ENCODE assay signal across 8 mouse cellular contexts in genomic region chr14:49171867-49172581, GRCm38 (mm10). TPM values are rescaled to one million over a fixed set of nuclear protein-coding genes. Genes with fewer than 3 reads are reported as not detected.
DNase-seq lines count a peak whose midpoint lies in the region; ATAC-seq and TF ChIP-seq lines count a peak whose summit lies in the region.

Gene Naa30 (plus strand): TSS chr14:49172226.

- H3K4me3 ChIP-seq in embryonic facial prominence, embryonic 13.5 days, result peak within 1 kb of the TSS; percentile 97
- peak within 1 kb of the TSS; percentile 68 for H3K4me3 ChIP-seq in heart, adult 2 months
- H3K4me3 ChIP-seq in limb, embryonic 13.5 days, result peak within 1 kb of the TSS; percentile 97
- H3K4me3 ChIP-seq in midbrain, embryonic 16.5 days (ENCODE audit: low read depth, low read length), result peak within 1 kb of the TSS; percentile 99

- H3K27me3 ChIP-seq in embryonic facial prominence, embryonic 13.5 days, result no peaks in the 10 kb centered on the region
- H3K27me3 ChIP-seq in heart, adult 2 months (ENCODE audit: control insufficient read depth, insufficient read depth, low read length), result no peaks in the 10 kb centered on the region
- no peaks in the 10 kb centered on the region for H3K27me3 ChIP-seq in limb, embryonic 13.5 days
- H3K27me3 ChIP-seq in midbrain, embryonic 16.5 days (ENCODE audit: control insufficient read depth, insufficient read depth, low read depth, low read length), result no peaks in the 10 kb centered on the region

- no peak for TF ChIP-seq EP300 in heart, adult 2 months (IDR thresholded peaks at IDR 0.05; ENCODE audit: insufficient read depth, low read depth, low read length)

- H3K9ac ChIP-seq in embryonic facial prominence, embryonic 13.5 days, result peak within 1 kb of the TSS; percentile 97
- H3K9ac ChIP-seq in heart, adult 2 months (ENCODE audit: low read depth, low read length), result peak within 1 kb of the TSS; percentile 98
- H3K9ac ChIP-seq in limb, embryonic 13.5 days, result peak within 1 kb of the TSS; percentile 97
- peak within 1 kb of the TSS; percentile 95 for H3K9ac ChIP-seq in midbrain, embryonic 16.5 days (ENCODE audit: low read depth, low read length)

- H3K4me1 ChIP-seq in embryonic facial prominence, embryonic 13.5 days, result peaks cover 20% of the 10 kb centered on the region
- peaks cover 8% of the 10 kb centered on the region for H3K4me1 ChIP-seq in heart, adult 2 months (ENCODE audit: control insufficient read depth, insufficient read depth, low read length)
- peaks cover 26% of the 10 kb centered on the region for H3K4me1 ChIP-seq in limb, embryonic 13.5 days
- H3K4me1 ChIP-seq in midbrain, embryonic 16.5 days (ENCODE audit: control insufficient read depth, insufficient read depth, low read length), result peaks cover 27% of the 10 kb centered on the region

- H3K4me2 ChIP-seq in embryonic facial prominence, embryonic 13.5 days, result peak within 1 kb of the TSS; percentile 90
- peak within 1 kb of the TSS; percentile 96 for H3K4me2 ChIP-seq in limb, embryonic 13.5 days (replicated peaks)
- peak within 1 kb of the TSS; percentile 96 for H3K4me2 ChIP-seq in midbrain, embryonic 16.5 days (ENCODE audit: low read length)

- intact Hi-C loops in heart, adult 2 months (cut with DNase I), result loop anchor here (2.0 kb wide), 1 partner anchor 105 kb away; the partner anchor contains the start of genes Ap5m1 and Exoc5

- peak; percentile 92 for ATAC-seq in embryonic facial prominence, embryonic 13.5 days (ENCODE audit: insufficient number of reproducible peaks, insufficient read depth, low FRiP score, low TSS enrichment, low read depth)
- ATAC-seq in limb, embryonic 13.5 days (ENCODE audit: low FRiP score, low read depth), result peak; percentile 92
- ATAC-seq in midbrain, embryonic 16.5 days, result peak; percentile 92

- no peak for TF ChIP-seq CTCF in heart, adult 2 months (IDR thresholded peaks at IDR 0.05)

- peak within 1 kb of the TSS; percentile 74 for H3K27ac ChIP-seq in embryonic facial prominence, embryonic 13.5 days
- H3K27ac ChIP-seq in heart, adult 2 months, result peak within 1 kb of the TSS; percentile 64
- peak within 1 kb of the TSS; percentile 67 for H3K27ac ChIP-seq in limb, embryonic 13.5 days
- H3K27ac ChIP-seq in midbrain, embryonic 16.5 days (ENCODE audit: low read length), result peak within 1 kb of the TSS; percentile 87

- peaks cover 2% of the 10 kb centered on the region; the same call in 1 of the 2 replicates for H3K79me2 ChIP-seq in heart, adult 2 months (replicated peaks; ENCODE audit: control insufficient read depth, insufficient read depth, low read length)

- no peaks in the 10 kb centered on the region for H3K36me3 ChIP-seq in embryonic facial prominence, embryonic 13.5 days
- peaks cover 17% of the 10 kb centered on the region for H3K36me3 ChIP-seq in heart, adult 2 months (ENCODE audit: control insufficient read depth, insufficient read depth, low read length)
- H3K36me3 ChIP-seq in limb, embryonic 13.5 days, result no peaks in the 10 kb centered on the region
- H3K36me3 ChIP-seq in midbrain, embryonic 16.5 days (ENCODE audit: control insufficient read depth, insufficient read depth, low read length), result no peaks in the 10 kb centered on the region

- H3K9me3 ChIP-seq in embryonic facial prominence, embryonic 13.5 days, result no peaks in the 10 kb centered on the region
- H3K9me3 ChIP-seq in limb, embryonic 13.5 days, result no peaks in the 10 kb centered on the region
- no peaks in the 10 kb centered on the region for H3K9me3 ChIP-seq in midbrain, embryonic 16.5 days (replicated peaks; ENCODE audit: control insufficient read depth, low read length, poor library complexity, severe bottlenecking)

- WGBS in embryonic facial prominence, embryonic 13.5 days, result 1% methylated on average over 55 of the region's 86 CpGs
- WGBS in heart, adult 2 months, result under 1% methylated on average over 67 of the region's 86 CpGs
- WGBS in limb, embryonic 13.5 days, result 1% methylated on average over 60 of the region's 86 CpGs
- WGBS in midbrain, embryonic 16.5 days, result under 1% methylated on average over 52 of the region's 86 CpGs

- peak; percentile 72 for TF ChIP-seq POLR2A in heart, adult 2 months (IDR thresholded peaks at IDR 0.05; ENCODE audit: insufficient read depth, low read depth, low read length)

- peak; percentile 90 for DNase-seq in 3134 (ENCODE audit: extremely low read depth, insufficient read length, low spot score)
- peak; percentile 99 to 100 for DNase-seq in adrenal gland, postnatal 36 days
- peak; percentile 98 for DNase-seq in heart, adult 2 months
- peak; percentile 98 to 99 for DNase-seq in kidney, adult 8-10 months
- peak; percentile 93 to 98 for DNase-seq in spleen, postnatal 10 days (ENCODE audit: low spot score in 2 of 2)

RNA-seq across cellular contexts. Expression of gene Naa30, which starts in this region (rescaled TPM):
- 10 to 100 TPM; 32.6 to 39.9 TPM for total RNA-seq in adrenal gland, postnatal 36 days (2021)
- 10.8 and 11.1 TPM in 2 replicates for polyA plus RNA-seq in embryonic facial prominence, embryonic 13.5 days (2015; fragmentation: Nextera tagmentation; extraction: Ambion mirVana)
- total RNA-seq in heart, adult 2 months (2021), result 10 to 100 TPM; 20.1 to 25.2 TPM
- 6.8 and 11.2 TPM in 2 replicates for polyA plus RNA-seq in heart, adult 2 months (2012; rRNA removed)
- polyA plus RNA-seq in limb, embryonic 13.5 days (2015; fragmentation: Nextera tagmentation; extraction: Ambion mirVana), result 9.8 and 10.3 TPM in 2 replicates
- polyA plus RNA-seq in midbrain, embryonic 16.5 days (2015; fragmentation: Nextera tagmentation; extraction: Ambion mirVana), result 12.2 and 12.4 TPM in 2 replicates

Comparison
In these comparisons a context has a peak if more than half of its experiments do, and no peak if none do; other contexts are left out.
1. Peak in every context shown above with its lines: DNase-seq, ATAC-seq, H3K4me3 ChIP-seq and H3K27ac ChIP-seq.